Mouse (Mus musculus) left cerebral cortex, postnatal 10 days (tissue): ENCODE measurements around the gene Sbno1. TPM values are rescaled to one million over a fixed set of nuclear protein-coding genes. Genes with fewer than 3 reads are reported as not detected.

Experiments used
- DNase-seq, 2 experiments: peaks; one replicate each; pipeline ENCODE4 v3.0.0; 2021 to 2022; ENCODE audit warnings: low spot score in 2 of 2, mixed read lengths in 1 of 2; ENCODE audit errors: extremely low spot score in 1 of 2
- intact Hi-C: fragments of 180-260 bp; cut with DNase I; formaldehyde crosslinking; loops from one replicate; pipeline ENCODE4 v1.15.1; 2025
- total RNA-seq, 2 experiments: library from RNA; stranded (reverse); gene quantifications; 2 replicates each; pipeline ENCODE4 v1.2.3; 2021

Sbno1 gene
- total RNA-seq, 2 experiments from 2014 or later, result 128 to 143 TPM

DNA sequence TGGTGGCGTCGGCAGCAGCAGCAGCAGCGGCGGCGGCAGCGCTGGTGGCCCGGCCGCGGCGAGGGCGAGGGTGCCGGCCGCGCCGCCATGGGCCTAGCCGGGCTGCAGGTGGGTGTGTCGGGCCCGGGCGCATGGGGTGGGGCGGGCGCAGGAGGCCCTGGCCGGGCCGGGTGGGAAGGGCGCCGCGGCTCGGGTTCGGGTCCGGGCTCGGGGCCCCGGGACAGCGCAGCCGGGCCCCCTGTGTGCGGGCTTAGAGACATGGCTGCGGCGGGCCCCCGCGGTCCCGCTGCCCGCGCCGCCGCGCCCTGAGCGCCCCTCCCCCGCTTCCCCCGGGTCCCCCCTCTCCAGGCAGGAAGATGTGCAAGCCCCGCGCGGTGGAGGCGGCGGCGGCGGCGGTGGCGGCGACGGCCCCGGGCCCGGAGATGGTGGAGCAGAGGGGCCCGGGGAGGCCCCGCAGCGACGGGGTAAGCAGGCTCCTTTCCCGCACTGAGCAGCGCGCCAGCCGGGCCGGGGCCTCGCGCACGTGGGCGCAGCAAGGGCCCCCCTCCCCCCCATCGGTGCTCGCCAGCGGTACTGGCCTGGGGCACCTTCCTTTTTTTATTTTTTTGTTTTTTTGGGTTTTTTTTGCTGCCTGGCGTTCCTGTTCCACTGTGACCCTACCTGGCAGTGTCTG is 20.0 kb upstream of the Sbno1 start:
- intact Hi-C loops, result loop anchor here (5.0 kb wide), 1 partner anchor 37 kb away; the partner anchor contains the start of gene Snrnp35
- peak in 1 of 2 experiments; percentile 67 for DNase-seq

DNA sequence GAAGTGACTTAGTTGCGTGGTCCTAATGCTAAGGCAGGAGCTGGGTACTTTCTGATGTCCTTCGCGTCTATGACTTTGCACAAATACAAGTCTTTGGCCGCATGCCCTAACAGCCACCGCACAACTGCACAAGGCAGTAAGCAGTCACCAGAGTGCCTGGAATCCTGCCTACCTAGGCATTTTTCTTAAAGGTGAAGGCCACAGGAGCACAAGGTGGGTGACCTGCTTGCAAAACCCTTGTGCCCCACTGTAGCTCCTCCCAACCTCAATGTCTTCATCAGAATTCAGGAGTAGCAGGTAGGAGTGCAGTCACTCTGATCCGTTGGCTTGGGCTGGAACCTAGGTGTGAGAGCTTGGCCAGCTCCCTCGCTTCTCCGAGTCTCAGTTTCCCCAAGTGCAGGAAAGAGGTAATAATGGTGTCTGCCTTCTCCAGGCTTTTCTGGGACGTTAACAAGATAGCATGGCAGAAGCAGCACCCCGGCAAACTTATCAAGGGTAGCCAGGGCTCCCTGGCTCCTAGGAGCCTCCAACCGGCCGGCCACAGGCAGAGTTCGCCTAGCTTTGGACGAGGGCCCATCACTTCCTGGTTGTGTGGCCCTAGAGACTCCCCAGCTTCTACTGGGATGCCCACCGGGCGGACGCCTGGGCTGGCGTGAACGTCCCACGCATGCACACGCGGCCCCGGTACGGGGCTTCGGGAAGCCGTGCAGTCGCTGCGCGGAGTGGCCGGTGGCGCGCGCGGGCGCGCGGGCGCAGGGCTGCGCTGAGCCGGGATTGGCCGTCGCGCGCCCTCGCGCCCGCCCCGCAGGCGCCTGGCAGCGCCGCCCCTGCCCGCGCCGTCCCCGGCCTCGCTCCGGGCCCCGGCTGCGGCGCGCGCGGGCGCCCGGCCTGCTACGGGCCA is 19.1 kb upstream of the Sbno1 start:
- intact Hi-C loops, result loop anchor here (5.0 kb wide), 1 partner anchor 37 kb away; the partner anchor contains the start of gene Snrnp35
- DNase-seq, result peak; percentile 45 to 88

DNA sequence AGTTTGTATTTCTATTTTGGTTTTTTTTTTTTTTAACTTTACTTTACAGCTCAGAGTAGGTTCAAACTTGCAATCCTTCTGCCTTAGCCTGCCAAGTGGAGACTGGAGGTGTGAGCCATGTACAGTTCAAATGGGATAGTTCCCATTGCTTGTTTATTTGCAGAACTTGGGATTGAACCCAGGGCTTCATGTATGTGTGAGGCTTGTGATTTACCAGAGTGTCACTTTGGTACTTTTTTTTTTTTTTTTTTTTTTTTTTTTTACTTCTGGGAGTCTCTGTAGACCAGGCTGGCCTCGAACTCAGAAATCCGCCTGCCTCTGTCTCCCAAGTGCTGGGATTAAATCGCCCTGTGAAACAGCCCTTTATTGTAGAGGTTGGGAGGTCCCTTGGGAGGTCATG is 18.4 kb upstream of the Sbno1 start:
- intact Hi-C loops, result no loop called here
- DNase-seq, result no peak

DNA sequence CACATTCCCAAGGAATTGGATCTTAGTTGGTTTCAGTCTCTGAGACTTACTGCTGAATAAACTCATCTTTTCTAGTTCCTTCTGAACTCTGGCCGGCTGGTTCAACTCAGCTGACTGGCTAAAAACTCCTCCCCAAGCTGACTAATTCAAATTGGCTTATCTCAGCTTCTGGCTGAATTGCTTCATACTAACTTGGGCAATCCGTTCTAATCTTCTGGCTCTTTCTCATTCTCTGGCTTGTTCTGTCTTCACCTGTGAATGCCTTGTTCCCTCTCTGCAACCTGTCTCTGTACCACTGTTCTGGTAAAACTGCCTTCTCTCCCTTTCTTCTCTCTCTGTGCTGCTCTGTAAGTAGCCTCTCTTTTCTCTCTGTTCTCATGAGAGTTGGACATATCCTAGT is 16.8 kb upstream of the Sbno1 start:
- intact Hi-C loops, result no loop called here

DNA sequence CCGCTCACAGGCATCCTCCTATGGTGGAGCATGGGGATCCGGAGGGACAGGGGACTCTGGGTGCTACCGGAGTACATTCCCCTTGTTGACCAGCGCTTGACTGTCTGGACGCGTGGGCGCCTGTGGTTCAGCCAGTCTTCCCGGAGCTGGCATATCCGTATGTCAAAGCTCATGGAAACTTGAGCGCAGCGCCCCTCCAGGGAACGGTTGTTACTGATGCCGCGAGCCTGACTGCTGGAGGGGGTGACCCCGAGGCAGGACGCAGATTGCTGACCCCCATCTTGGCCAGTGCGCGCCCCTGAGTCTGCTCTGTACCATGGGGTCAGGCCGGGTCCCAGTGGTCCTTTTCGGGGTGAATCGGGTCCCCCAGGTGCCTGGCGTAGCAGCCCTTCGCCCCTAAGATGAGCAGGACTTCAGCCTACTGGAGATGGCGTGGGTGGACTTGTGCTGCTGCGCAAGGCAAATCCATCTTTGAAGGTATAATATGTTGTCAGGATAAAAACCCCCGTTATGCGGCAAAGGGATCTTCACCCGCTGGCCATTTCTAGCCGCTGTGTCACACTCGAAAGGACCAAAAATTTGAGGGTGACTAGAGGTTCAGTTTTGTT is 14.4 kb upstream of the Sbno1 start:
- peak in 1 of 2 experiments; percentile 73 for DNase-seq
- intact Hi-C loops, result no loop called here

More for the DNA sequence above, 16.8 kb upstream of the Sbno1 start:
- no peak for DNase-seq

DNA sequence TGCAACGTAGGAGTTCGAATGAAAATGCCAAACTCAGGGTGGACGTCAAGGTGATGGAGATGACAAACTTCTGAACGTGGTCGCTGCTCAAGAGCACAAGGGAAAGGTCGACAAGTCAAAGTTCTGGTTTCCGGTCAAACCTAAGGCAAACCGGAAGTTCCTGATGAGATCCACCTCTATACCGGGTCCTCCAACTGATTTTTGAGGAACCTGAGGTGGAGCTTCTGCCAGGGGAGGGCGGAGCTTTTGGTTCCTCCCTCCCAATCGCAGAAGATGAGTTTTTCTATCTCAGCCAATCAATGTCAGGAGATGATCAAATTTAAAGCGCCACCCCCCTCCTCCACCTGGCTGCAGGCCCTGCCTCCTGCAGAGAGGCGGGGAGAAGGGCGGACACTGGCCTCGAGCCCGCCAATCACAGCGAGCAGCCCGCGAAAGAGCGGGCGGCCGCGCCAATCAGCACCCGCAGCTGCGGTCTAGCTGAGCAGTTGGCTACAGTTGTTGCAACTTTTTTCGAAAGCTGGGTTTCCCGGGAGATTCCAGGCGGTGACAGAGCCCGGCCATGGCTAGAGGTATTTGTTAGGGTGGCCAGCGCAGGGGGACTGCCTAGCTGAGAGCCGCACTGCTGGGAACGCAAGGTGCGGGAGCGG is 13.8 kb upstream of the Sbno1 start, which contains the start of gene Kmt5a:
TSS of gene Kmt5a (plus strand) at position 484 of the 647 bp plus-strand sequence.
- DNase-seq, result peak; percentile 91 to 94
- intact Hi-C loops, result loop anchor here (5.0 kb wide), 1 partner anchor 98 kb away; no protein-coding TSS in a partner anchor

DNA sequence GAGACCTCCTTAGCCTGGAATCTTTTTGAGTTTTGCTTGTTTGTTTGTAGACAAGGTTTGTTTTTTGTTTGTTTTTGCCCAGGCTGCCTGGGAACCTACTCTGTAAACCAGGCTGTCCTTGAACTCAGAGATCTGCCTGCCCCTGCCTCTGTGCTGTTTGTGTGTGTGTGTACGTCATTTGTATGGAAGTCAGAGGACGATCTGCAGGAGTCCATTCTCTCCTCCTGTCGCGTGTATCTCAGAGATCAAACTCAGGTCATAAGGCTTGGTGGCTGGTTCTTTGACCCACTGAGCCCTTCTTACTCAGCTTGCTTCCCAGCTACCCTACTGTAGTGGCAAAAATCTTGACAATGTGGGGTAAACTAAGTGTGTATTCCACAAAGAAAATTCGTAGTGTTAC is 12.9 kb upstream of the Sbno1 start:
- intact Hi-C loops, result loop anchor here (5.0 kb wide), 1 partner anchor 99 kb away; no protein-coding TSS in a partner anchor
- DNase-seq, result no peak

DNA sequence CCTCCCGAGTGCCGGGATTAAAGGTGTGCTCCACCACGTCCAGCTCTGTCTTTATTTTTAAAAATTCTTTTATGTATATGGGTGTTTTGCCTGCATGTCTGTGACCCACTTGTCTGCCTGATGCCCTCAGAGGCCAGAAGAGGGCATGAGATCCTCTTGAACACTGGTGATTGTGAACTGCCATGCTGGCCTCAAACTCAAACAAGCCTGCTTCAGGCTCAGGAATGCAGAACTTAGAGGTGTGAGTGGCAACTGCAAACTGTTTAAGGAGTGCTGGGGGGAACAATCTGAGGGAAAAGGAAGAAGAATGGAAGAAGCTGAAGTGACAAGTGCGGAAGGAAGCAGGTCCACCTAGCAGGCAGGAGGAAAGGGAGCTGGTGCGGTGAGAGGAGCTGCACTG is 12.4 kb upstream of the Sbno1 start:
- intact Hi-C loops, result loop anchor here (5.0 kb wide), 1 partner anchor 99 kb away; no protein-coding TSS in a partner anchor

DNA sequence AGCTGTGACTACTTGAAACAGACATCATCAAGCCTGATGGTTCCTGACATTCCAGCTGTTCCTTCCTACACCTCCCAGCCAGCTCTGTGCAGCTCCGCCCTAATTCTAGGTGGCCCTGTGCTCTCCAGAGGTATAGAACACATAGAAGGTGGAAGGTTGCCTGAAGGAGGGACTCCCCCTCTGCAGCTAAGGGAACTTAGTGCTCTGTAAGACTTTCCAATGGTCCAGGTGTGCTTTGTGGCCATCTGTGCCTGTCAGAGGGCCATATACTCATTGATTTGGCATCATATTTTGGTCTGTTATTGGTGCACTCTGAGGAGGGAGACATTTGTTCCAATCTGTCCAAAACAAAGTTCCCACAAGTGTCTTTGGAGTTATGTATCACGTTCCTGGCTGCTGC is 7.2 kb upstream of the Sbno1 start:
- intact Hi-C loops, result no loop called here
- no peak for DNase-seq

More for the DNA sequence above, 12.4 kb upstream of the Sbno1 start:
- DNase-seq, result no peak

DNA sequence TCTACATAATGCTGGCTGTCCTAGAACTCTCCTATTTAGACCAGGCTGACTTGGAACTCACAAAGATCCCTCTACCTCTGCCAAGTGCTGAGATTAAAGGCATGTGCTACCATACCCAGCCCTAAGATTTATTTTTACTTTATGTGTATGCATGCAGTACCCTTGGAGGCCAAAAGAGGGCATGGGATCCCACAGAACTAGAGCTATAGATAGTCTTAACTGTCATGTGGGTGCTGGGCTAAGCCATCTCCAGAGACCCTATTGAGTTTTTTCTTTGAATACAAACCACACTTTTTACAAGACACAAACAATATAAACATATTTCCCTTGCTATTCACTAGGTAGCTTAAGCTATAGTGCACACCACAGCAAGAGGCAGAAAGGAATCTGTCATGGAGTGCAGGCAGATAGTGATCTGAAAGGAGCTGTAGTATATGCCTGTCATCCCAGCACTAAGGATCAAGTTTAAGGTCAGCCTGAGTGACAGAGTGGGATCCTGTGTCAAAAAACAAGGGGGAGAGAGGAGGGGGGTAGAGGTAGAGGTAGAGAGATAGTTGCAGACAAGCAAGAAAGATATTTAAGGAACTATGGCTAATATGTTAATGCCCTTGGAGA is 6.7 kb upstream of the Sbno1 start:
- DNase-seq, result peak; percentile 65 to 77
- intact Hi-C loops, result no loop called here

DNA sequence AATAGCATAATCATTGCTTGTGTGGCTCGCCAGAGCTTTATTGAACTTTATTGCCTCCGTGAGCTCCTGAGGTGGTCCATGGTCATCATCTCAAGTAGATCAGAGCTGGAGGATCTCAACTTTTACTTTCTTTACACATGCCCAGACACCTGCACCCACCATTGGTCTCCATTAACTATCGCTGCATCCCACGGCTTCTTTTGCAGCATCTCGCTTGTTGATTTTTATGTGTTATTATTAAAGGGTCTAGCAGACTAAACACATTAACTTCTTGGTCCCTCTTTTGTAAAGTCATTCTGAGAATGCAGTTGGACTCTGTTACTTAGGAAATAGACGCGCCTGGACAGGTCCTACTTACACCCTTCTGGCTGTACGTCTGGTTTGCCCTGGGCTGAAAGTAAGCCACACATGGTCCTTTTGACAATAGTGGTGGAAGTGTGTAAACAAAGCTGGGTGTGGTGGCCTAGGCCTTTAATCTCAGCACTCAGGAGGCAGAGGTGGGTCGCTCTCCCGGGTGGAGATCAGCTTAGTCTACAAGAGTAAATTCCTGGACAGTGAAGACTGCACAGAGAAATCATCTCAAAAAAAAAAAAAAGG is 772 bp upstream of the Sbno1 start:
- DNase-seq, result no peak
- intact Hi-C loops, result no loop called here

DNA sequence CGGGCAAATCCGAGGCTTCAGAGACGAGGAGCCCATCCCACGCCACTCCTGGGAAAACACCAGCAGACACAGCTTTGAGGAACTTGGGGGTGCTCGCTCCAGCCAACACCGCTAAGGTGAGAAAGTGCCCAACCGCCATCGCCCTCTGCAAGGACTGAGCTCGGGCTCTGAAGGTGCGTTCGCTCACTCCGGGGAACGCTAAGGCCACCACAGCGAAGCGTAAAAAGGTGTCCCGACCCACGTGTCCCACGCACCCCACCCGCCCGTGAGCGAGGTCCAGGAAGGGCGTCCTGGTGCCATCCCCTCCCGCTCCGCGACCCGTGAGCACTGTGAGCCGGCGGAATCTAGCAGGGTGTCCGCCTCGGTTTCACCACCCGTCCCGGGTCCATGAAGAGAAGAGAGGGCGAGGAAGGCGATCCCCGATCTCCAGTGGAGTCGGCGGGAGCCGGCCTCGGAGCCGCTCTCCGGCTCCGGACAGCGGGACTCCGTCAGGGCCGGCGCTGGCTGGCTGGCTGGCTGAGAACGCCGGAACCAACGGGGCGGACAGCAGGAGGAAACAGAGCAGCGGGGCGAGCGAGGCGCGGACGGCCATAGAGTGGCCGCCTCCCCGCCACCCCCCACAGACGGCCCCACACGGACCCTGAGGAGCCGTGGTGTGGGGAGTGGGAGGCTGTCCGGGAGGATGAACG is 934 bp downstream of the Sbno1 start:
- intact Hi-C loops, result no loop called here
- peak in 1 of 2 experiments; percentile 58 for DNase-seq

DNA sequence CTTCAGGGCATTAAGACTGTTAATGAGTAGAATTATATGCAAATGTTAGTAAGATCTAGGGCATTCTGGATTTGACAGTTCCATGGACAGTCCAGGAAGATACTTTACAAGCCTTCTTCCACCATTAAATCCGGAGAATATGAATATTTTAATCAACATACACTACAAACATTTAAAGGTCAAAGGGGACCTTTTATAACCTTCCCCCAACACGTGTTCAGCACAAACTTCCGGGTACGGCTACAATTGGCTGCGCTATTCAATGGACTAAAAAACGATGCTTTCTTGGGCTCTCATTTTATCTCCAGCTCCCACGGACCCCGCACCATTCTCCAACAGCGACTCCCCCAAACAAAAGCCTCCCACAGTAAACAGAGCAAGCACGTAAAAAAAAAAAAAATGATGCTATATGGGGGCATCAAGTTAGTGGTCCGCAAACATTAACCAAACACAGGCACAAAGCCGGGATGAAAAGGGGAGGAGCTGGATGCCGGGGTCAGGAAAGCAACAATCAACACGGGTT is 1.5 kb downstream of the Sbno1 start:
- intact Hi-C loops, result no loop called here

DNA sequence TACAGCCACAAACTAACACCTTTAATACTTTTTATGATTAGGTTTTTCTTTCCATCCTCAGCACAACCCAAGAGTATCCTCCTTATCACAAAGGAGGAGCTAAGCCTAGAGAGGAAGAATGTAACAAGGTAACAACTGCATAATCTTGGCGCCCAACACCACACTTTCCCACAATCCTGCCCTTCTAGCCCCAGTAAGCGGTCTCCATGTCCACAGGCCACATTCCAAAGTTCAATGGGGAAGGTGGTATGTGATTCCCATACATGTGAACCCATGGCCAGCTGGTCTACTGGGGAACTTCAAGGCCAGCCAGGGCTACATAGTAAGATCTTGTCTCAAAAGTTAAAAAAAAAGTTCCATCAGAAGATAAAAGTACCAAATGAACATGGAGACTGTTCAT is 4.0 kb downstream of the Sbno1 start:
- no peak for DNase-seq
- intact Hi-C loops, result no loop called here

More for the DNA sequence above, 1.5 kb downstream of the Sbno1 start:
- DNase-seq, result no peak

DNA sequence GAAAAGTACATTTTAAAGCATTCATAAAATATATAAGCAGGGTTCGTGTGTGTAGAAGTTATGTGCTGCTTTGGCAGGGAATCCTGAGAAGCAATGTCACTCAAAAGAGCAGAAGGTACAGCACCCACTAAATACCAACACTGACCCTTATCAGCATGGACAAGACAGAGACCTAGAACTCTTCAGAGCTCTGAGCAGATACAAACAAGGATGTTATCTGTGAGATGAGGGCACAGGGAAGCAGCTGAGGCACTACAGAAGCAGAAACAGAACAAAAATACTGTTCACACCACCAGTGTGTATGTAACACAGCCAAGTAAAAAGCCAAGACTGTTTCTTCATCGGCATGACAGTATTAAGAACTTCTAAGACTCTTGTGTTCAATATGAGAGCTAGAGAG is 6.9 kb downstream of the Sbno1 start:
- no peak for DNase-seq
- intact Hi-C loops, result no loop called here

DNA sequence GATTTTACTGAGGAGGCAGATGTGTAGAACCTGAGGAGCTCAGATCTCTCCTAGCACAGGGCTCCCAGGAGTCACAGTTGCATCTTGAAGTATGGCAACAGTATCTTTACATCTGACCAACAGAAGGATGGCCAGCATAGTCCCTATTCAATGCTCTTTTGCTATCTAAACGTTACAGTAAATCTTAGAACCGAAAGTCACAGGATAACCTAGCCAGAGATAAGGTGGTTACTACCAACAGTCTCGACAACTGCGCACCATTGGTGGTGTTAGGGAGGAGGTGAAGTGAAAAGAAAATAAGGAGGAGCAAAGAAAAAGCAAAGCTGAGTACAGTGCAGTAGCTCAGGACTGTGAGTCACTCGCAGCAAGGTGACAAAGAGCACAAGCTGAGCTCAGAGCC is 13.6 kb downstream of the Sbno1 start:
- no peak for DNase-seq
- intact Hi-C loops, result no loop called here

DNA sequence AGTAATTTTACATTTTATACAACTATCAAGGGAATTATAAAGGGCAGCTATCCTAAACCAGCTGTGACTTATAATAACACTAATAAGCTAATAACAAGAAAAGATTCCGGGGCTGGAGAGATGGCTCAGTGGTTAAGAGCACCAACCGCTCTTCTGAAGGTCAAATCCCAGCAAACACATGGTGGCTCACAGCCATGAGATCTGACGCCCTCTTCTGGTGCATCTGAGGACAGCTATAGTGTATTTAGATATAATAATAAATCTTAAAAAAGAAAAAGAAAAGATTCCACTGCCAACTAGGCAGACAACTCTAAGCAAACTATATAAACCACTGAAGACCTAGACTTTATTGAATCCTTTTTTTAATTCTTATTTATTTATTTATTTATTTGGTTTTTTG is 15.0 kb downstream of the Sbno1 start:
- intact Hi-C loops, result no loop called here
- no peak for DNase-seq
